Mouse (Mus musculus) myocyte (in vitro differentiated cells): ENCODE measurements around the gene Abhd17c. TPM values are rescaled to one million over a fixed set of nuclear protein-coding genes. Genes with fewer than 3 reads are reported as not detected.

Experiments used
- H3K27me3 ChIP-seq: one replicate; pipeline ENCODE4 v1.6.1; 2011; ENCODE audit not compliant: control insufficient read depth, insufficient read depth, insufficient read length
- H3K36me3 ChIP-seq: one replicate; pipeline ENCODE4 v1.6.1; 2011; ENCODE audit not compliant: control insufficient read depth, insufficient read depth
- H3K4me2 ChIP-seq: one replicate; pipeline ENCODE4 v1.6.1; 2011; ENCODE audit warnings: low read depth, control low read depth
- H3K4me3 ChIP-seq: one replicate; pipeline ENCODE4 v1.5.1; 2011; ENCODE audit warnings: mild to moderate bottlenecking, control low read depth, moderate library complexity
- H3K79me2 ChIP-seq: one replicate; pipeline ENCODE4 v1.6.1; 2011; ENCODE audit not compliant: control insufficient read depth, insufficient read depth
- H3ac ChIP-seq: one replicate; pipeline ENCODE4 v1.6.1; 2011; ENCODE audit not compliant: control insufficient read depth, insufficient read length
- MYOD1 ChIP-seq, 3 experiments: IDR thresholded peaks; one replicate each; pipeline ENCODE4 v1.6.1; 2011; ENCODE audit warnings: control low read depth in 2 of 3, low read depth in 2 of 3, mild to moderate bottlenecking in 2 of 3, moderate library complexity in 1 of 3; ENCODE audit not compliant: insufficient read length in 2 of 3, control insufficient read depth in 1 of 3
- MYOG ChIP-seq, 3 experiments: IDR thresholded peaks; one replicate each; pipeline ENCODE4 v1.6.1; 2011; ENCODE audit warnings: control low read depth in 2 of 3, low read depth in 2 of 3, mild to moderate bottlenecking in 2 of 3; ENCODE audit not compliant: insufficient read length in 2 of 3, control insufficient read depth in 1 of 3, insufficient read depth in 1 of 3
- POLR2AphosphoS2 ChIP-seq: IDR thresholded peaks from one replicate; pipeline ENCODE4 v1.6.1; 2011; ENCODE audit warnings: low read depth, control low read depth; ENCODE audit not compliant: insufficient read length
- TCF12 ChIP-seq: IDR thresholded peaks from one replicate; pipeline ENCODE4 v1.6.1; 2011; ENCODE audit warnings: mild to moderate bottlenecking, control low read depth; ENCODE audit not compliant: poor library complexity, insufficient read depth, severe bottlenecking
- TCF3 ChIP-seq: IDR thresholded peaks from one replicate; pipeline ENCODE4 v1.6.1; 2011; ENCODE audit warnings: low read depth, control low read depth; ENCODE audit not compliant: insufficient read length
- polyA plus RNA-seq: library from polyadenylated mRNA; unstranded; fragments of >200 nt; fragmentation: generic; extraction: Trizol; gene quantifications from one replicate; pipeline ENCODE4 v1.2.1, GENCODE M21; 2012; ENCODE audit warnings: missing spikeins

Abhd17c gene
- polyA plus RNA-seq, 1 experiment: 32.4 TPM

- Histone ChIP-seq H3ac (no peak overlapping the region), H3K4me3 (no peak overlapping the region), H3K27me3 (no peaks in the 10 kb centered on the region), H3K79me2 (peaks cover 3% of the 10 kb centered on the region), H3K4me2 (peak overlapping the region; percentile 45), H3K36me3 (peaks cover 7% of the 10 kb centered on the region)
- TF ChIP-seq MYOG (IDR thresholded peaks at IDR 0.05; ENCODE audit: control insufficient read depth in 1 of 3, insufficient read depth in 1 of 3, insufficient read length in 2 of 3, low read depth in 2 of 3) (peak in 1 of 3 experiments; percentile 34), TCF12 (no peak), MYOD1 (IDR thresholded peaks at IDR 0.05; ENCODE audit: control insufficient read depth in 1 of 3, insufficient read length in 2 of 3, low read depth in 2 of 3) (peak in 1 of 3 experiments; percentile 23)
Measured at GRCm38 (mm10) chr7:84068931-84069330, 82.8 kb downstream of the Abhd17c start.

- H3K4me3 ChIP-seq: no peak overlapping the region
- TF ChIP-seq MYOG (IDR thresholded peaks at IDR 0.05; ENCODE audit: control insufficient read depth in 1 of 3, insufficient read depth in 1 of 3, insufficient read length in 2 of 3, low read depth in 2 of 3): no peak
- TF ChIP-seq MYOD1 (IDR thresholded peaks at IDR 0.05; ENCODE audit: control insufficient read depth in 1 of 3, insufficient read length in 2 of 3, low read depth in 2 of 3): no peak
- TF ChIP-seq POLR2AphosphoS2: no peak
- TF ChIP-seq TCF3: no peak
- no peak overlapping the region for H3ac ChIP-seq
- H3K27me3 ChIP-seq: no peaks in the 10 kb centered on the region
- no peak overlapping the region for H3K4me2 ChIP-seq
- H3K36me3 ChIP-seq: no peaks in the 10 kb centered on the region
- H3K79me2 ChIP-seq: no peaks in the 10 kb centered on the region
Measured at GRCm38 (mm10) chr7:84059799-84060198, 91.9 kb downstream of the Abhd17c start.

Other genes starting within 250 kb of the Abhd17c start
- 11.2 TPM for gene Cemip, start 65.4 kb downstream of the Abhd17c start, polyA plus RNA-seq